Mouse (Mus musculus) lung, postnatal 0 days (tissue): Measurements from ENCODE around the gene Sdhb. TPM values are rescaled to one million over a fixed set of nuclear protein-coding genes. Genes with fewer than 3 reads are reported as not detected.

ENCODE experiments used
- ATAC-seq: fragments of 200-750 bp; cut with Nextera tagmentation; 2 replicates; pipeline ENCODE4 v1.8.0; 2017; ENCODE audit warnings: moderate library complexity
- DNase-seq: peaks from one replicate; pipeline ENCODE4 v3.0.0-alpha.2; 2016; ENCODE audit warnings: low spot score
- H3K27ac ChIP-seq: fragments of 300-500 bp; sonication (generic); 2 replicates; pipeline ENCODE4 v1.5.1; 2014; ENCODE audit warnings: antibody characterized with exemption, mild to moderate bottlenecking, low read length, mixed read lengths
- H3K27me3 ChIP-seq: fragments of 300-500 bp; sonication (generic); replicated peaks from 2 replicates; pipeline ENCODE4 v1.6.1; 2014; ENCODE audit warnings: low read length, mixed read lengths; ENCODE audit not compliant: insufficient read depth
- H3K36me3 ChIP-seq: fragments of 300-500 bp; sonication (generic); 2 replicates; pipeline ENCODE4 v1.6.1; 2014; ENCODE audit warnings: low read length, mixed read lengths; ENCODE audit not compliant: insufficient read depth
- H3K4me1 ChIP-seq: fragments of 300-500 bp; sonication (generic); 2 replicates; pipeline ENCODE4 v1.6.1; 2014; ENCODE audit warnings: antibody characterized with exemption, low read depth, low read length, mixed read lengths; ENCODE audit not compliant: insufficient read depth
- H3K4me2 ChIP-seq: fragments of 300-500 bp; sonication (generic); replicated peaks from 2 replicates; pipeline ENCODE4 v1.6.1; 2014; ENCODE audit warnings: low read depth, mild to moderate bottlenecking, low read length, moderate library complexity, mixed read lengths
- H3K4me3 ChIP-seq: fragments of 300-500 bp; sonication (generic); 2 replicates; pipeline ENCODE4 v1.5.1; 2014; ENCODE audit warnings: low read depth, low read length
- H3K9ac ChIP-seq: fragments of 300-500 bp; sonication (generic); replicated peaks from 2 replicates; pipeline ENCODE4 v1.6.1; 2014; ENCODE audit warnings: low read depth, mild to moderate bottlenecking
- H3K9me3 ChIP-seq: fragments of 300-500 bp; sonication (generic); 2 replicates; pipeline ENCODE4 v1.6.1; 2016; ENCODE audit warnings: low read length, mixed read lengths
- CTCF ChIP-seq: IDR thresholded peaks from 2 replicates; pipeline ENCODE4 v1.5.1; 2016; ENCODE audit warnings: antibody characterized with exemption, mild to moderate bottlenecking
- EP300 ChIP-seq: IDR thresholded peaks from 2 replicates; pipeline ENCODE4 v1.6.1; 2016; ENCODE audit warnings: antibody characterized with exemption, mild to moderate bottlenecking, control low read depth
- WGBS: fragments of 180-500 bp; shearing (Covaris S2); extraction: QIAGEN DNeasy Blood & Tissue Kit; methylation state at CpG from one replicate; pipeline ENCODE4 v1.1.7; 2014; 5-methylcytosine and 5-hydroxymethylcytosine counted together
- polyA plus RNA-seq: library from polyadenylated mRNA; unstranded; fragments of >200 nt; fragmentation: Nextera tagmentation; extraction: Ambion mirVana; gene quantifications from 2 replicates; pipeline ENCODE4 v1.2.1, GENCODE M21; 2015

Gene Sdhb
- polyA plus RNA-seq, 1 experiment from 2014 or later, result 275 TPM

DNA sequence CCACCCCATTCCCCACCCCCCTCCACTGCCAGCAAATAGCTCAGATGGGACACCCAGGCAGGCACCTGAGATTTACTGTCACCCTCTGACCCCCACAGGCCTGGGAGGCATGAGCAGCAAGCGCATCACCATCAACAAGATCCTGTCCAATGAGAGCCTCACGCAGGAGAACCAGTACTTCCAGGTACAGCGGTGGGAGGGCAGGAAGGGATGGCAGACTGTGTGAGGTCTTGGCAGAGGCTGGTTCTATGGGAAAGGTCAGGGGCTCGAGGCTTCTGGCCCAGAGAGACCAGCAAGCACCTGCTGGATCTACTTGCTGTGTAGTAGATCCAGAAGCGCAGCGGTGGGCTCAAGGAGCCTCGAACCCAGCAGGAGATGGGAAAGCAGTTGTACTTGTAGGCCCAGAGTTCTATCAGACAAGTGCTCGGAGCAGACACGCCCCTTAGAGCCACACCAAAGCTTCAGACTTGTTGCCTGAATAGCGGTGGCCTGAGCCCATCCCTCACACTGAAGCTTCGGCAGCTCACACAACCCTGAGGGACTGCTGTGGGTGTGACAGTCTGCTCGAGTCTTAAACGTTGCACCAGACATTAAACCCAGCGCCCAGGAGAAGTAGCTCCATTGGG, 14.3 kb upstream of the Sdhb start:
- Histone ChIP-seq H3K9ac (no peak overlapping the region), H3K4me3 (no peak overlapping the region), H3K4me1 (no peaks in the 10 kb centered on the region), H3K36me3 (no peaks in the 10 kb centered on the region), H3K27ac (no peak overlapping the region), H3K4me2 (no peak overlapping the region), H3K27me3 (no peaks in the 10 kb centered on the region), H3K9me3 (no peaks in the 10 kb centered on the region)
- DNase-seq (no peak), ATAC-seq (no peak)
- WGBS, result 59% methylated on average over 14 of the region's 14 CpGs
- TF ChIP-seq CTCF (no peak), EP300 (no peak)

DNA sequence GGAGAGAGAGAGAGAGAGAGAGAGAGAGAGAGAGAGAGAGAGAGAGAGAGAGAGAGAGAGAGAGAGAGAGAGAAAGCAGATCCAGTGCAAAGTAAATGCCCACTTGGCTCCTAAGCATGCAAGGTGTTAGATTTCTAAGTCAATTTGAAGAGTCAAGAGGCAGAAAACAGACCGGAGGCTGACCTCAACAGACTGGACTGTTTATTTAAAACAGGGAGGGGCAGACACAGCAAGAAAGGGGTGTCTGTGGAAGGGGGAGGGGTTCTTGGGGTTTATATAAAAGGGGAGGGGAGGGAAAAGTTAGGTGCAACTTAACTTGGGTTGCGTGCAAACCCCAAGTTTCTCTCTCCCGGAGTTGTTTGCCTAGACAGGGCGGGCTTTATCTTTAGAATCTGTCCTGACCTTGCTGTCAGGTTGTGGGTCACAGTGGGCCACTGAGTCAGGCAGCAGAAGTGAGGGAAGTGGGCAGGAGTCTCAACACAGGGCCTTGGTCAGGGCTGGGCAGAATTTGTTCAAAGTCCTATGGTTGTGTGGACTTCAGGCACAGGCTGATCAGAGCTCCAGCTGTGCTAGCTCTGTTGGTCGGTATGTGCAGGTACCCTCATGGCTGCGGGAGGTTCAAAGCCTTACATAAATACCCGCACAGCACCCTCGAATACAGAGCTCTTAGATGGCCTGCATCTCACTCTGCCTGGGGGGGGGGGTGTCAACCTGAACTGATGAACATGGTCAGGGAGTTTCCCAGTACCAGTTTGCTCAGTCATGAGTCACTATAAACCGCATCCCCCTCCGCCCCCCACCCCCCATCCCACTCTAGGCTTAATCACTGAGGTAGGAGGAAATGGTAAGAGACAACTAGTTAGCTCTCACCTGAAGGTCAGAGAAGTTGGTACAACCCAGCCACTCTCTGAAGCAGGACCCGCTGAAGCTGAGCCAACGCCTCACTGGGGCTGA, 13.2 kb upstream of the Sdhb start:
- Histone ChIP-seq H3K4me3 (no peak overlapping the region), H3K4me2 (no peak overlapping the region), H3K27me3 (no peaks in the 10 kb centered on the region), H3K36me3 (no peaks in the 10 kb centered on the region), H3K9me3 (no peaks in the 10 kb centered on the region), H3K4me1 (no peaks in the 10 kb centered on the region), H3K27ac (no peak overlapping the region), H3K9ac (no peak overlapping the region)
- ATAC-seq, result peak; percentile 57
- TF ChIP-seq EP300 (no peak), CTCF (no peak)
- DNase-seq, result peak; percentile 64
- 59% methylated on average over 12 of the region's 12 CpGs for WGBS

DNA sequence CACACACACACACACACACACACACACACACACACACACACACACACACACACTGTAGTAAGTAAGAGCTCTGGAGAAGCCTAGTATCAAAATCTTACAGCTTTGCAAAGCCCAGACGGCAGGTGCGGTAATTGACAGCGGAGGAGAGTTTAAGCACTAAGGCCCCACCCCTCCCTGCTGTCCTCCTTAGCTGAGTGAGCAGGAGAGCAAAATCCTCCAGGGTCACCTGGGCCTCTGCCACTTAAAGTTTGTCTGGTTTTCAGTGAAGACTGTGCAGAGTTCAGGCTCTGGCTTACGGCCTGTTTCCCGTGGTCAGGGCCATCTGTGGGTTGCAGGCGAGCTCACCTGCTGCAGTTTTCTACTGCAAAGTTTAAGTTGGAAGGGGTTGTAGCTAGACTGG, 12.5 kb upstream of the Sdhb start:
- DNase-seq, result no peak
- WGBS, result 62% methylated on average over 6 of the region's 6 CpGs
- Histone ChIP-seq H3K4me2 (no peak overlapping the region), H3K4me1 (no peaks in the 10 kb centered on the region), H3K9ac (no peak overlapping the region), H3K36me3 (no peaks in the 10 kb centered on the region), H3K4me3 (no peak overlapping the region), H3K27ac (no peak overlapping the region), H3K27me3 (no peaks in the 10 kb centered on the region), H3K9me3 (no peaks in the 10 kb centered on the region)
- peak; percentile 9; the same call in 1 of the 2 replicates for ATAC-seq
- TF ChIP-seq EP300 (no peak), CTCF (no peak)

DNA sequence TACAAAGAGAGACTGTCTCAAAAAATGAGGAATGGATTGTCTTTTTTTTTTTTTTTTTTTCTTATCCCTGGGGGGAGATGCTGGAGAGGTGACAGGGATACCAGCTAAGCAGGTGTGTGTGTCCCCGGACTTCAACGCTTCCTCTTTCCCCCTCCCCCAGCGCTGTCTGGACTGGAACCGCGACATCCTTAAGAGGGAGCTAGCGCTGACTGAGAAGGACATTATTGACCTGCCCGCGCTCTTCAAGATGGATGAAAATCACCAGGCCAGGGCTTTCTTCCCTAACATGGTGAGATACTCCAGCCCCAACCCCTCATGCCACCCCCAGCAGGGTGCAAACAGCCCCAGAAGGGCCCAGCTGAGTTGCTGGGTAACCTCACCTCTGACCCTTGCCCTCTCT, 12.0 kb upstream of the Sdhb start:
- no peak overlapping the region for H3K27ac ChIP-seq
- H3K4me1 ChIP-seq, result no peaks in the 10 kb centered on the region
- ATAC-seq (no peak), DNase-seq (no peak)
- no peaks in the 10 kb centered on the region for H3K36me3 ChIP-seq
- WGBS, result 64% methylated on average over 8 of the region's 8 CpGs
- H3K4me2 ChIP-seq, result no peak overlapping the region
- TF ChIP-seq CTCF, result no peak
- TF ChIP-seq EP300, result no peak
- H3K27me3 ChIP-seq, result no peaks in the 10 kb centered on the region
- H3K9me3 ChIP-seq, result no peaks in the 10 kb centered on the region
- H3K4me3 ChIP-seq, result no peak overlapping the region
- no peak overlapping the region for H3K9ac ChIP-seq

DNA sequence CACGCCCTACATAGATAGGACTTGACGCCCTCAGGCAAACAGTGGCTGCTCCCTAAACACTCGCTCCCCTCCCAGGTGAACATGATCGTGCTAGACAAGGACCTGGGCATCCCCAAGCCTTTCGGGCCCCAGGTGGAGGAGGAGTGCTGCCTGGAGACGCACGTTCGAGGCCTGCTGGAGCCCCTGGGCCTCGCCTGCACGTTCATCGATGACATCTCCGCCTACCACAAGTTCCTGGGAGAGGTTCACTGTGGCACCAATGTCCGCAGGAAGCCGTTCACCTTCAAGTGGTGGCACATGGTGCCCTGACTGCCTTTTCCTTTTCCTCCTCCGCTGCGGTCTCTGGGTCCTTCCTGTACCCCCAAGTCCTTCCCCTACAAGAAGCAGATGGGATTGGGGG, 11.4 kb upstream of the Sdhb start:
- Histone ChIP-seq H3K36me3 (no peaks in the 10 kb centered on the region), H3K27me3 (no peaks in the 10 kb centered on the region), H3K4me2 (no peak overlapping the region), H3K27ac (no peak overlapping the region), H3K4me3 (no peak overlapping the region), H3K4me1 (no peaks in the 10 kb centered on the region), H3K9ac (no peak overlapping the region), H3K9me3 (no peaks in the 10 kb centered on the region)
- no peak for TF ChIP-seq CTCF
- ATAC-seq (no peak), DNase-seq (no peak)
- WGBS, result 77% methylated on average over 16 of the region's 16 CpGs

DNA sequence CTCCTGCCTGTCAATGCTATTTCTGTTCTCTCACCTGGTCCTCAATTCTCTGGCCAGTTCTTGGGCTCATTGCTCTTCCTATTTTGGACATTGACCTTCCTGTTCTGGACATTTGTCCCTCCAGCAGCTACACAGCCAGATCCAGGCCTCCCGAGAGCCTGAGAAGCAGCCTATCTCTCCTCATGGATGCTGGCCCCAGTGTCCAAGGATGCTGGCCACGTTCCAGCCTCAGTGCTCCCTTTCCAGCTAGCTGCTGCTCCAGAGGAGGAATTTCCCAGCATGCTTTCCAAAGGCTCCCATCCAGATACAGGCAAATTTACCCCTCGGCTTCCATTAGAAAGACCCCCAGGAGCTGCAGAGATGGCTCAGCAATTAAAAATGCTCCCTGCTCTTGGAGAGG, 10.4 kb upstream of the Sdhb start:
- Histone ChIP-seq H3K36me3 (no peaks in the 10 kb centered on the region), H3K4me1 (no peaks in the 10 kb centered on the region), H3K4me2 (no peak overlapping the region), H3K9ac (no peak overlapping the region), H3K27ac (no peak overlapping the region), H3K9me3 (no peaks in the 10 kb centered on the region), H3K27me3 (no peaks in the 10 kb centered on the region), H3K4me3 (no peak overlapping the region)
- ATAC-seq (no peak), DNase-seq (no peak)
- TF ChIP-seq CTCF (no peak), EP300 (no peak)
- WGBS, result 73% methylated on average over 3 of the region's 3 CpGs
